Mouse (Mus musculus) bone marrow macrophage, adult 2 months (primary cell): ENCODE measurements at regions not wholly inside any gene's neighbourhood (a gene's known extent, or its start where the extent isn't known, plus 50 kb on each side); places are given as distances from the start of the nearest gene placed in this dataset.

Source experiments
- H3K27ac ChIP-seq: 2 replicates; pipeline ENCODE4 v1.5.1; 2012; ENCODE audit warnings: low read depth, low read length; ENCODE audit not compliant: insufficient read depth
- H3K4me1 ChIP-seq: 2 replicates; pipeline ENCODE4 v1.6.1; 2012; ENCODE audit warnings: low read length; ENCODE audit not compliant: control insufficient read depth, insufficient read depth
- H3K4me3 ChIP-seq: 2 replicates; pipeline ENCODE4 v1.5.1; 2012; ENCODE audit warnings: mild to moderate bottlenecking, low read length, moderate library complexity; ENCODE audit not compliant: insufficient read depth
- CTCF ChIP-seq: IDR thresholded peaks from 2 replicates; pipeline ENCODE4 v1.5.1; 2012; ENCODE audit warnings: low read depth, mild to moderate bottlenecking, low read length, moderate library complexity
- POLR2A ChIP-seq: IDR thresholded peaks from 2 replicates; pipeline ENCODE4 v1.6.1; 2012; ENCODE audit warnings: mild to moderate bottlenecking, low read depth, low read length, borderline replicate concordance

DNA sequence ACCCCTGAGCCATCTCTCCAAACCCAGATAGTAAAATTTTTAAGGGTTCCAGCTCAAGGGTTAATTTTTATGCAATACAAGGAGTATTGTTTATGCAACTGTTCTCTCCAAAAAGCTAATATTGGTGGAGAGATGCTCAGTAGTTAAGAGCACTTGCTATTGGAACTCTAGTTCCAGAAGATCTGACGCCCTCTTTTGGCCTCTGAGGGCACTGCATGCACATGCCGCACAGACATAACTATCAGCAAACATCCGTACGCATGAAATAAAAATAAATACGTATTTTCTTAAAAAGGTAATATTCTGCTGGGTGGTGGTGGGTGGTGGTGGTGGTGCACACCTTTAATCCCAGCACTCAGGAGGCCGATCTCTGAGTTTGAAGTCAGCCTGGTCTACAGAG lies 112.1 kb upstream of the Tmpo start:
- H3K4me1 ChIP-seq, result no peaks in the 10 kb centered on the region
- no peak overlapping the region for H3K27ac ChIP-seq
- TF ChIP-seq POLR2A (no peak), CTCF (no peak)
- no peak overlapping the region for H3K4me3 ChIP-seq

DNA sequence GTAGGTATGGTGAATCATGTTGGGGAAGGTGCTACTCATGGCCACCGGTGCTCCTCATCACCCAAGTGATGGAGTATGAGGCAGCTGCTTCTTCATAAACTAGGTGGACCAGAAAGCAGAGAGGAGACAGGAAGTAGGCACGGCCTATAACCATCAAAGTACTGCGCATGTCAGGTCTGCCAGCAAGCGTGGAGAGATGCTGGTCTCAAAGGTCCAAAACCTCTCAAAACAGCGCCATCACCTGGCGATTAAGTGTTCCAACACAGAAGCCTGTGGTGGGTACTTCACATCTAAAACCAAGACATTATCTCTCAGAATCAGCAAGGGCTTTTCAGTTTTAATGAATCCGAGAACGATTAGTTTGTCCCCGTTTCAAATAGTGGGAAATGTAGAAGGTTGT lies 103.1 kb upstream of the Tmpo start:
- no peak for TF ChIP-seq CTCF
- TF ChIP-seq POLR2A, result no peak
- Histone ChIP-seq H3K27ac (no peak overlapping the region), H3K4me1 (no peaks in the 10 kb centered on the region), H3K4me3 (no peak overlapping the region)

DNA sequence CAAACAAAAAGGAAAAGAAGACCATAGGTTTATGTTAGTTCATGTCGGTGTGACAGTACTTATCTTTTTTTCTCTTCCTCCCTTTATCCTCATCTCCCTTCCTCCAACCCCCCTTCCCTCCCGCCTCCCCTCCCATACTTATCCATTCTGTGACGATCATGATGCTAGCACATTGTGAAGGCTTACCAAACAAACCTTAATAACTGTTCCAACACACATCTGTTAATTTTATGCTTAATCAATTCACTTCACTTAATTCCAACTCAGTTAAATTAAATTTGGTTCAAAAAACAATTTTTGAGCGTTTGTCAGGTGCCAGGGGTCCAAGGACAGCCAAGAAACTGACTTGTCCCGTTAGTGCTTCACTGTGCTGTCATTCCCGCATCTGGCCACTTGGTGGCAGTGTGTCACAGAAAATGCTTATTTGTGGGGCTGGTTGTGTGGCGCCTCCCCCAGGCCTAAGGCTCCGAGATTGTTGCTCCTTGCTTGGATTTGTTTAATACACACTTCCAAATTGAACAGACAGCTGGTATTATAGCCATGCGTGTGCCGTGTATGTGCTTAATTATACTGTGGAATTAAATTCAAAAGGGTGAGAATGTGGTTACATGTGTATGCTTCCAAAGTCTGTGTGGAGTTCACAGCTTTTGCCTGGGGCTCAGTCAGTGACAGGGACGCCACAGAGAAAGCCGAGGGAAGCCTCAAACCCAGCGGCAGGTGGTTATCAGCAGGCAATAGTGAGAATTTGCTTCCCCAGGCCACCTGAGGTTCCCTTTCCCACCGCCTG lies 90.0 kb upstream of the Tmpo start:
- H3K27ac ChIP-seq, result no peak overlapping the region
- no peak overlapping the region for H3K4me3 ChIP-seq
- TF ChIP-seq POLR2A, result no peak
- TF ChIP-seq CTCF, result peak; percentile 97

DNA sequence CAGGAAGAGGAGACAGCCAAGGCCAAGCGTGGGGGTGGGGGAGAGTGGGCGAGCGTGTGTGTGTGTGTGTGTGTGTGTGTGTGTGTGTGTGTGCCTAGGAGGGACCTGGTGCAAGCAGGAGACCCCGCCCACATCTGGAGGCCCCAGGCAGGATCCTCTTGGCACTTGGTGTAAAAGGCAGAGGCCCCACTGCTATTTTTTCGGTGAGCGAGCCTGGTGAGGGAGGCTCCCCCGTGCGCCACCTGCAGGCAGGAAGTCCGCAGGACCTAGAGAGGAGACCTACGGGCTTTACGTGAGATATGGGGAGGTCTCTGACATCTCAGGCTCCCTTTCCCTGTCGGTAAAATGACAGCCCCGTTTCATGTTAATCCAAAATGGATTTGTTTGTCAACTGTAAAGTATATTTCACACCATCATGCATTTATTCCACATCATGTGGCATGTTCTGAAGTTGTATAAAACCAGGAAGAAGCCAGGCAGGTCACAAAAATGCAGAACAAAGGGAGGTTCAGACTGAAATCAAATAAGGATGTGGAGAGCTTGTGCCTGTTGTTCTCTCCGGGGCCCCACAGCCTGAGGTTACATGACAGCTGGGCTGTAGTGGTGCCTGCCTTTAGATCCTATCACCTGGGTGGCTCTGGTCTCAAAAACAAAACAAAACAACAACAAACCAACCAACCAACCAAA lies 89.3 kb upstream of the Tmpo start:
- H3K4me3 ChIP-seq, result no peak overlapping the region
- H3K27ac ChIP-seq, result no peak overlapping the region
- no peak for TF ChIP-seq POLR2A
- no peak for TF ChIP-seq CTCF
- H3K4me1 ChIP-seq, result no peaks in the 10 kb centered on the region

More for the DNA sequence above, 90.0 kb upstream of the Tmpo start:
- no peaks in the 10 kb centered on the region for H3K4me1 ChIP-seq

DNA sequence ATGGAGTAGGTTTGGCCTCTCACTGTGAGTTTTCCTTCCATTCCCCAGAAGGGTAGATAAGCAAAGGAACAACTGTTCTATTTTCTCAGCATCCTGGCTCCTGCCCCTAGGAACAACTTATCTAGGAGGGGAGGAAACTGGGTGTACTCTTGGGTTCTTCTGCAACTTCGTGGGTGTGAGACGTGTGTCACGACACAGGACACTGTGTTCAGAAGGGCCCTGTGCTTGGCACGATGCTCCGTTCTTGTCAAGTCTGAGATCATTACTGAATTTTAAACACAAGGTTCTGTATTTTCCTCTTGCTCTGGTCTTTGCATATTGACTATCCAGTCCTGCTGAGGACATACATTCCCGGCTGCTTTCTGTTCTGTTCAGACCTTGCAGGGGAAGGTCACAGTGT lies 86.8 kb upstream of the Tmpo start:
- H3K4me1 ChIP-seq, result no peaks in the 10 kb centered on the region
- no peak for TF ChIP-seq CTCF
- TF ChIP-seq POLR2A, result no peak
- no peak overlapping the region for H3K4me3 ChIP-seq
- no peak overlapping the region for H3K27ac ChIP-seq

DNA sequence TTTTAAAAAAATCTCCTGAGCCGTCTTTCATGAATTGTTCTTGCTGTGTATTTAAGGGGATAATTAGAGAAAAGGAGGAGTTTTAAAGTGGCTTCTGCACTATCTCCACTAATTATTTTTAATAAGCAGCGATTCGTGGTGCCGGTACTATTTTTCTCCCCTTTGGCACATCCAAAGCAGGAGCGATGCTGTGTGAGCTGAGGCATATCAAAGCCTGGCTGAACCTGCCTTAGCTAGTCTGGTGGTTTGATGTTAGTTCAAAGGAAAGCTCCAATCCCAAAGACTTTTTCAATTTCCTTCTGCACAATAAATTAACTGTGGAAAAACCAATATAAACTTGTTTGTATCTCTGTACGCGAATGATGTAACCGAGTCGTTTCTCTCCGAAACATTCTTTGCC lies 79.3 kb upstream of the Tmpo start:
- Histone ChIP-seq H3K4me1 (no peaks in the 10 kb centered on the region), H3K27ac (no peak overlapping the region), H3K4me3 (no peak overlapping the region)
- TF ChIP-seq POLR2A (no peak), CTCF (no peak)

DNA sequence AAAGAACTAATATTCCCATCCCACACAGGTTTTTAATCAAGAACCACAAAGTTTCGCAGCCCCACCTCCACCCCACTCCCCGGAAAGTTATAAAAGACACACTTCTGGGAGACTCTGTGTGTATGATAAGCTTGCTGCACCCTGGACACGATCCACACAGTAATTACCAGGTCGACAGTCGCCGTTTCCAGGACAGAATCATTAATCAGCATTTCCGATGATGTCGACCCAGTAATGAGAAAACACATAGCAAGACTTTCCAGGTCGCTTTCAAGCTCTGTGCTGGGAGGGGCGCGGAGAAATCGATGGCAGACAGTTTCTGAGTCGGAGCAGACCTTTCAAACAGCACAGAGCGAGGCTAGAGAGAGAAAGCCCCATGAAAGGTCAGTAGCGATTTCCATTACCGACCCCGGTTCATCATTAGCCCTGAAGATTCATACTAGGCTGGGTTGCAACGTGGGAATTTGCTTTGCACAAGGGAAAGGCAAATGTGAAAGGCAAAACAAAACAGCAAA lies 68.6 kb upstream of the Tmpo start:
- H3K27ac ChIP-seq, result no peak overlapping the region
- TF ChIP-seq POLR2A (no peak), CTCF (no peak)
- H3K4me3 ChIP-seq, result no peak overlapping the region
- H3K4me1 ChIP-seq, result no peaks in the 10 kb centered on the region

DNA sequence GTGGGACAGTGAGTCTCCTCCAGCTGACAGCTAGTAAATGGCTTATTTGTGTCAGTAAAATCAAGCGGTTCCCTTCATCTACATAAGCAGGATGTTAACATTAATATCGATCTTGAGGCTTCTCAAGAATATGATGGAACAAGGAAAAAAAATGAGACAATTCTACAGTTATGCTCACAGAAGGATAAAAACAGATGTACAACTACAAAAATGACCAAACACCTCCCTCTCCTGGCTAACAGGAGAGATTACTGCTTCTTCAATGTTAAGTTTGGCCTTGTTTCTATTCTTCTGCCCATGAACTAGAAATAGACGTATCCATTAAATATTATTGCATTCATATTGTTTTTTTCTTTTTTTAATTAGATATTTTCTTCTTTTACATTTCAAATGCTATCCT lies 63.2 kb upstream of the Tmpo start:
- Histone ChIP-seq H3K4me3 (no peak overlapping the region), H3K27ac (no peak overlapping the region), H3K4me1 (peaks cover 10% of the 10 kb centered on the region)
- TF ChIP-seq POLR2A (no peak), CTCF (no peak)

DNA sequence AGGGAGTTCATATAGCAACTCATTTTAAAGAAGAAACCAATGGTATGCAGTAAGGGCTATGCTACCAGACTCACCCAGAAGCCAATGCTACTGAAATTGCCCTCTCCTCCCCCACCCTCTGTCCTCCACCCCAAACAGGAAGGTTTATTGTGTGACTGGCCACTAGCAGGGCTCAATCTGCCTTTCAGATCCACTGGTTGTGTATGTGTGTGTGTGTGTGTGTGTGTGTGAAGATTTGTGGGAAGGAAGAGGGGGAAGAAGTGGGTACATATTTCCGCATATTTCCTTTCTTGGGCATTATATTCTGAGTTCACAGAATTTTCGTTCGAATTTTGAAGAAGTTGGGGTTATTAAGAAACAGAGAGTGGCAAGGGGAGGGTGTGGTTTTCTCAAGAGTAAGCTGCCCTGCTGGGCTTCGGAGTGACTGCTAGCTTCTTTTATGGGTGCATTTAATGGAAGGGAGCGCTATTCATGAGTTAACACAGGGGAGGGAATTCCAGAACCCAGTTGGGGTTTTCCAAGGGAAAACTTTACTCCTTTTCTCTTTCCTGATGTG lies 61.5 kb upstream of the Tmpo start:
- Histone ChIP-seq H3K27ac (peak overlapping the region; percentile 33), H3K4me3 (no peak overlapping the region), H3K4me1 (peaks cover 10% of the 10 kb centered on the region)
- TF ChIP-seq POLR2A, result no peak
- TF ChIP-seq CTCF, result no peak

DNA sequence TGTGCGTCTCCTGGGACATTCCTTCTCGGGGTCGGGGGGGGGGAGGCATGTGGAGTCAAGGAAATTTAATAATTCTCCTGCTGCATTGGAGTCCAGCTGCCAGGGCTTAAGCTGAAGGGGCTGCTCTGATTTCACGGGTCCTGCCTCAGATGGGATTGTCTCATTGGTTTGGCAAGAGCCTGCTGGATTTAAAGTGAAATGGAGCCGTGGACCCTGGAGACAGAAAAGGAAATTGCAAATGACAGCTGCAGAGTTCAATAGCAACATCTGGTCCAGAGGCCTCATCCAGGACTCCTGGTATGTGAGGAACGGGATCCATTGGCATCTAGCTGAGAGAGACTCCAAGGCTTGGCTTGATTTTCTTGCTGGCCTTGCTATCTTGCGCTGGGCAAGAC lies 60.5 kb upstream of the Tmpo start:
- Histone ChIP-seq H3K27ac (no peak overlapping the region), H3K4me3 (no peak overlapping the region), H3K4me1 (peaks cover 10% of the 10 kb centered on the region)
- TF ChIP-seq POLR2A (no peak), CTCF (no peak)
